Comparison of ENCODE assay signal across 23 mouse cellular contexts in genomic region chr7:3452821-3453485, GRCm38 (mm10). TPM values are rescaled to one million over a fixed set of nuclear protein-coding genes. Genes with fewer than 3 reads are reported as not detected.
DNase-seq lines count a peak whose midpoint lies in the region; ATAC-seq lines count a peak whose summit lies in the region.
"Had no signal": no experiment of that assay in that cellular context is flagged by ENCODE, and none has a peak within 500 bp of the region (broad histone marks: within the 10 kb centered on the region; RNA-seq: fewer than 3 reads in every experiment).

No protein-coding gene starts in this region.

- peaks cover 11% of the 10 kb centered on the region; the same call in 1 of the 2 replicates for H3K27me3 ChIP-seq in heart, embryonic 10.5 days (ENCODE audit: insufficient read depth, poor library complexity, severe bottlenecking)
- H3K27me3 ChIP-seq in heart, embryonic 12.5 days (replicated peaks): peaks cover 26% of the 10 kb centered on the region
- H3K27me3 ChIP-seq: embryonic facial prominence, embryonic 12.5 days; forebrain, embryonic 13.5 days; forebrain, embryonic 15.5 days; Patski had no signal

- H3K36me3 ChIP-seq in heart, embryonic 10.5 days: no peaks in the 10 kb centered on the region
- H3K36me3 ChIP-seq in heart, embryonic 12.5 days: no peaks in the 10 kb centered on the region
- H3K36me3 ChIP-seq: embryonic facial prominence, embryonic 10.5 days; embryonic facial prominence, embryonic 12.5 days; forebrain, embryonic 15.5 days; G1E had no signal

- H3K9ac ChIP-seq in heart, embryonic 12.5 days: no peak overlapping the region
- H3K9ac ChIP-seq: embryonic facial prominence, embryonic 12.5 days; forebrain, embryonic 13.5 days; forebrain, embryonic 15.5 days; forebrain, postnatal 0 days had no signal

- H3K9me3 ChIP-seq in heart, embryonic 10.5 days: no peaks in the 10 kb centered on the region
- H3K9me3 ChIP-seq in heart, embryonic 12.5 days (replicated peaks): no peaks in the 10 kb centered on the region
- H3K9me3 ChIP-seq: embryonic facial prominence, embryonic 10.5 days; embryonic facial prominence, embryonic 12.5 days; forebrain, embryonic 13.5 days; forebrain, embryonic 15.5 days; G1E had no signal

- no peak overlapping the region for H3K27ac ChIP-seq in heart, embryonic 10.5 days
- H3K27ac ChIP-seq in heart, embryonic 12.5 days (ENCODE audit: poor library complexity, severe bottlenecking): no peak overlapping the region
- H3K27ac ChIP-seq: embryonic facial prominence, embryonic 10.5 days; embryonic facial prominence, embryonic 12.5 days; forebrain, embryonic 13.5 days; forebrain, embryonic 15.5 days had no signal

- WGBS in heart, embryonic 10.5 days: 38% methylated on average over 12 of the region's 12 CpGs
- 40% methylated on average over 12 of the region's 12 CpGs for WGBS in heart, embryonic 12.5 days

- DNase-seq in heart, embryonic 10.5 days (ENCODE audit: low spot score): peak; percentile 36
- peak; percentile 39 for DNase-seq in induced T-regulatory cell, adult 2 months (ENCODE audit: low read depth)
- no peak for DNase-seq in urinary bladder, postnatal 25 days (ENCODE audit: low spot score)
- DNase-seq: adrenal gland, adult 8-10 months; adrenal gland, postnatal 14 days; adrenal gland, postnatal 36 days; B cell, adult 2 months; cerebellum, adult 11-12 months; cerebellum, adult 2 months; cerebellum, adult 9-10 months; cerebellum, postnatal 10 days; cerebellum, postnatal 25 days; forebrain, postnatal 0 days had no signal

- no peak for ATAC-seq in heart, embryonic 12.5 days (ENCODE audit: insufficient number of reproducible peaks, low FRiP score)
- ATAC-seq in frontal cortex, adult (ENCODE audit: low TSS enrichment): no peak
- ATAC-seq: activated CD4-positive, CD25-positive, alpha-beta regulatory T cell, adult 4 months; forebrain, embryonic 13.5 days; forebrain, embryonic 15.5 days; forebrain, postnatal 0 days; Patski had no signal

- H3K4me1 ChIP-seq in heart, embryonic 10.5 days: 0 out of 2 replicates have a peak, but pooled peaks cover 4% of the 10 kb centered on the region
- H3K4me1 ChIP-seq in heart, embryonic 12.5 days (replicated peaks): no peaks in the 10 kb centered on the region
- H3K4me1 ChIP-seq: embryonic facial prominence, embryonic 10.5 days; embryonic facial prominence, embryonic 12.5 days; forebrain, embryonic 13.5 days had no signal

- H3K4me3 ChIP-seq in heart, embryonic 10.5 days: no peak overlapping the region
- no peak overlapping the region for H3K4me3 ChIP-seq in heart, embryonic 12.5 days
- H3K4me3 ChIP-seq: embryonic facial prominence, embryonic 10.5 days; embryonic facial prominence, embryonic 12.5 days; forebrain, embryonic 13.5 days; forebrain, embryonic 15.5 days had no signal

- H3K4me2 ChIP-seq in heart, embryonic 12.5 days: no peak overlapping the region
- H3K4me2 ChIP-seq: embryonic facial prominence, embryonic 12.5 days; forebrain, embryonic 13.5 days; forebrain, embryonic 15.5 days had no signal

RNA-seq across cellular contexts. Expression of gene Cacng6, which starts 29.0 kb away (rescaled TPM):
- polyA plus RNA-seq in heart, embryonic 10.5 days (2016; fragmentation: Nextera tagmentation; extraction: Ambion mirVana): 9.6 and 23.7 TPM in 2 replicates
- 23.1 and 23.5 TPM in 2 replicates for polyA plus RNA-seq in heart, embryonic 12.5 days (2016; fragmentation: Nextera tagmentation; extraction: Ambion mirVana)
- polyA plus RNA-seq: activated CD4-positive, CD25-positive, alpha-beta regulatory T cell, adult 4 months; forebrain, embryonic 13.5 days; G1E; Patski had no signal

RNA-seq across cellular contexts. Expression of gene Tarm1, which starts 49.5 kb away (rescaled TPM):
- polyA plus RNA-seq in heart, embryonic 10.5 days (2016; fragmentation: Nextera tagmentation; extraction: Ambion mirVana): not detected in 2 replicates
- not detected in 2 replicates for polyA plus RNA-seq in heart, embryonic 12.5 days (2016; fragmentation: Nextera tagmentation; extraction: Ambion mirVana)
- polyA plus RNA-seq: embryonic facial prominence, embryonic 10.5 days; embryonic facial prominence, embryonic 12.5 days; forebrain, embryonic 11.5 days; forebrain, embryonic 13.5 days; forebrain, embryonic 15.5 days; forebrain, postnatal 0 days; G1E; Patski had no signal
